Mouse (Mus musculus) myocyte (in vitro differentiated cells): ENCODE measurements around the gene Hoxa6. TPM values are rescaled to one million over a fixed set of nuclear protein-coding genes. Genes with fewer than 3 reads are reported as not detected.
A peak's percentile ranks its signal among the peaks of the same experiment; 100 is the strongest.

Experiments used
- H3K27me3 ChIP-seq: one replicate; pipeline ENCODE4 v1.6.1; 2011; ENCODE audit not compliant: control insufficient read depth, insufficient read depth, insufficient read length
- H3K36me3 ChIP-seq: one replicate; pipeline ENCODE4 v1.6.1; 2011; ENCODE audit not compliant: control insufficient read depth, insufficient read depth
- H3K4me2 ChIP-seq: one replicate; pipeline ENCODE4 v1.6.1; 2011; ENCODE audit warnings: low read depth, control low read depth
- H3K4me3 ChIP-seq: one replicate; pipeline ENCODE4 v1.5.1; 2011; ENCODE audit warnings: mild to moderate bottlenecking, control low read depth, moderate library complexity
- H3K79me2 ChIP-seq: one replicate; pipeline ENCODE4 v1.6.1; 2011; ENCODE audit not compliant: control insufficient read depth, insufficient read depth
- H3ac ChIP-seq: one replicate; pipeline ENCODE4 v1.6.1; 2011; ENCODE audit not compliant: control insufficient read depth, insufficient read length
- CEBPB ChIP-seq: IDR thresholded peaks from 2 replicates; pipeline ENCODE4 v1.6.1; 2011; ENCODE audit warnings: mild to moderate bottlenecking, moderate library complexity; ENCODE audit not compliant: poor library complexity, insufficient read depth, severe bottlenecking
- E2F4 ChIP-seq: IDR thresholded peaks from one replicate; pipeline ENCODE4 v1.6.1; 2011; ENCODE audit warnings: mild to moderate bottlenecking, control low read depth, moderate library complexity; ENCODE audit not compliant: insufficient read depth
- MAX ChIP-seq: IDR thresholded peaks from one replicate; pipeline ENCODE4 v1.6.1; 2011; ENCODE audit warnings: low read depth, mild to moderate bottlenecking, control low read depth
- MYOD1 ChIP-seq, 3 experiments: IDR thresholded peaks; one replicate each; pipeline ENCODE4 v1.6.1; 2011; ENCODE audit warnings: control low read depth in 2 of 3, low read depth in 2 of 3, mild to moderate bottlenecking in 2 of 3, moderate library complexity in 1 of 3; ENCODE audit not compliant: insufficient read length in 2 of 3, control insufficient read depth in 1 of 3
- MYOG ChIP-seq, 3 experiments: IDR thresholded peaks; one replicate each; pipeline ENCODE4 v1.6.1; 2011; ENCODE audit warnings: control low read depth in 2 of 3, low read depth in 2 of 3, mild to moderate bottlenecking in 2 of 3; ENCODE audit not compliant: insufficient read length in 2 of 3, control insufficient read depth in 1 of 3, insufficient read depth in 1 of 3
- POLR2A ChIP-seq: IDR thresholded peaks from one replicate; pipeline ENCODE4 v1.6.1; 2011; ENCODE audit warnings: low read depth, mild to moderate bottlenecking, control low read depth, moderate library complexity; ENCODE audit not compliant: insufficient read length
- POLR2AphosphoS2 ChIP-seq: IDR thresholded peaks from one replicate; pipeline ENCODE4 v1.6.1; 2011; ENCODE audit warnings: low read depth, control low read depth; ENCODE audit not compliant: insufficient read length
- REST ChIP-seq: IDR thresholded peaks from one replicate; pipeline ENCODE4 v1.6.1; 2011; ENCODE audit warnings: mild to moderate bottlenecking, control low read depth, moderate library complexity; ENCODE audit not compliant: insufficient read depth, insufficient read length
- SRF ChIP-seq: IDR thresholded peaks from one replicate; pipeline ENCODE4 v1.6.1; 2011; ENCODE audit warnings: low read depth; ENCODE audit not compliant: control insufficient read depth, insufficient read length
- TCF12 ChIP-seq: IDR thresholded peaks from one replicate; pipeline ENCODE4 v1.6.1; 2011; ENCODE audit warnings: mild to moderate bottlenecking, control low read depth; ENCODE audit not compliant: poor library complexity, insufficient read depth, severe bottlenecking
- TCF3 ChIP-seq: IDR thresholded peaks from one replicate; pipeline ENCODE4 v1.6.1; 2011; ENCODE audit warnings: low read depth, control low read depth; ENCODE audit not compliant: insufficient read length
- USF1 ChIP-seq: IDR thresholded peaks from one replicate; pipeline ENCODE4 v1.6.1; 2011; ENCODE audit warnings: low read depth, mild to moderate bottlenecking, control low read depth, moderate library complexity
- polyA plus RNA-seq: library from polyadenylated mRNA; unstranded; fragments of >200 nt; fragmentation: generic; extraction: Trizol; gene quantifications from one replicate; pipeline ENCODE4 v1.2.1, GENCODE M21; 2012; ENCODE audit warnings: missing spikeins

Hoxa6 gene
- polyA plus RNA-seq, 1 experiment: 0.88 TPM

- H3K27me3 ChIP-seq: no peaks in the 10 kb centered on the region
- no peak for TF ChIP-seq SRF
- TF ChIP-seq MYOG (IDR thresholded peaks at IDR 0.05; ENCODE audit: control insufficient read depth in 1 of 3, insufficient read depth in 1 of 3, insufficient read length in 2 of 3, low read depth in 2 of 3): no peak
- TF ChIP-seq USF1: no peak
- no peak for TF ChIP-seq MYOD1 (IDR thresholded peaks at IDR 0.05; ENCODE audit: control insufficient read depth in 1 of 3, insufficient read length in 2 of 3, low read depth in 2 of 3)
- TF ChIP-seq CEBPB: no peak
- TF ChIP-seq TCF12: no peak
- no peak for TF ChIP-seq MAX
- TF ChIP-seq REST: no peak
- no peak for TF ChIP-seq POLR2AphosphoS2
- TF ChIP-seq TCF3: no peak
- peaks cover 10% of the 10 kb centered on the region for H3K36me3 ChIP-seq
- no peak overlapping the region for H3K4me3 ChIP-seq
- no peak overlapping the region for H3K4me2 ChIP-seq
- no peaks in the 10 kb centered on the region for H3K79me2 ChIP-seq
- H3ac ChIP-seq: no peak overlapping the region
Measured at GRCm38 (mm10) chr6:52167176-52167575, 41.3 kb downstream of the Hoxa6 start.

- TF ChIP-seq TCF3 (no peak), E2F4 (no peak)
- peaks cover 5% of the 10 kb centered on the region for H3K79me2 ChIP-seq
- no peak overlapping the region for H3ac ChIP-seq
- H3K27me3 ChIP-seq: no peaks in the 10 kb centered on the region
- H3K4me2 ChIP-seq: no peak overlapping the region
- H3K4me3 ChIP-seq: no peak overlapping the region
- peaks cover 10% of the 10 kb centered on the region for H3K36me3 ChIP-seq
Measured at GRCm38 (mm10) chr6:52166431-52167077, 42.0 kb downstream of the Hoxa6 start.

GRCm38 (mm10) chr6:52165441-52166370 lies 42.8 kb downstream of the Hoxa6 start:
- TF ChIP-seq POLR2A: no peak
- TF ChIP-seq CEBPB: no peak
- TF ChIP-seq TCF12: no peak
- no peak for TF ChIP-seq MYOG (IDR thresholded peaks at IDR 0.05; ENCODE audit: control insufficient read depth in 1 of 3, insufficient read depth in 1 of 3, insufficient read length in 2 of 3, low read depth in 2 of 3)
- TF ChIP-seq TCF3: no peak
- no peak for TF ChIP-seq MAX
- no peak for TF ChIP-seq MYOD1 (IDR thresholded peaks at IDR 0.05; ENCODE audit: control insufficient read depth in 1 of 3, insufficient read length in 2 of 3, low read depth in 2 of 3)
- TF ChIP-seq SRF: no peak
- no peak for TF ChIP-seq E2F4
- no peak for TF ChIP-seq POLR2AphosphoS2
- no peak for TF ChIP-seq REST
- no peak for TF ChIP-seq USF1

GRCm38 (mm10) chr6:52164626-52165440 lies 43.7 kb downstream of the Hoxa6 start, which contains the start of gene Hoxa2:
Gene Hoxa2 (minus strand): TSS chr6:52164831.
- Histone ChIP-seq H3K4me3 (no peak within 1 kb of the TSS), H3K79me2 (peaks cover 9% of the 10 kb centered on the region), H3K4me2 (no peak within 1 kb of the TSS), H3K27me3 (no peaks in the 10 kb centered on the region), H3K36me3 (peaks cover 10% of the 10 kb centered on the region), H3ac (no peak within 1 kb of the TSS)
- TF ChIP-seq POLR2AphosphoS2 (peak; percentile 57), E2F4 (no peak)

More at GRCm38 (mm10) chr6:52165441-52166370, 42.8 kb downstream of the Hoxa6 start:
- peaks cover 9% of the 10 kb centered on the region for H3K79me2 ChIP-seq
- H3K4me3 ChIP-seq: no peak overlapping the region
- no peak overlapping the region for H3K4me2 ChIP-seq
- no peaks in the 10 kb centered on the region for H3K27me3 ChIP-seq
- peaks cover 10% of the 10 kb centered on the region for H3K36me3 ChIP-seq
- no peak overlapping the region for H3ac ChIP-seq
